Mouse (Mus musculus): ENCODE data around the gene Tgfb3. TPM values are rescaled to one million over a fixed set of nuclear protein-coding genes. Genes with fewer than 3 reads are reported as not detected.

The Tgfb3 gene
- total RNA-seq, 2 experiments from 2014 or later: 14.1 to 15.6 TPM

GRCm38 (mm10) chr12:86027000-86027399 lies 51.8 kb downstream of the Tgfb3 start:
- no peak for DNase-seq

- DNase-seq: no peak
Observed at GRCm38 (mm10) chr12:86025480-86025879, 53.4 kb downstream of the Tgfb3 start.

GRCm38 (mm10) chr12:86024426-86024825 lies 54.4 kb downstream of the Tgfb3 start:
- DNase-seq: no peak

GRCm38 (mm10) chr12:86023081-86023871 lies 55.6 kb downstream of the Tgfb3 start:
- no peak for DNase-seq

GRCm38 (mm10) chr12:86022282-86022984 lies 56.4 kb downstream of the Tgfb3 start:
- no peak for DNase-seq

GRCm38 (mm10) chr12:86021583-86021982 lies 57.3 kb downstream of the Tgfb3 start:
- DNase-seq: no peak

GRCm38 (mm10) chr12:86017360-86017759 lies 61.5 kb downstream of the Tgfb3 start:
- no peak for DNase-seq

GRCm38 (mm10) chr12:86015114-86015513 lies 63.7 kb downstream of the Tgfb3 start:
- no peak for DNase-seq

GRCm38 (mm10) chr12:86014621-86015020 lies 64.2 kb downstream of the Tgfb3 start:
- DNase-seq: no peak

- no peak for DNase-seq
Observed at GRCm38 (mm10) chr12:86014174-86014573, 64.7 kb downstream of the Tgfb3 start.

- no peak for DNase-seq
Observed at GRCm38 (mm10) chr12:86012195-86012594, 66.6 kb downstream of the Tgfb3 start.

- no peak for DNase-seq
Observed at GRCm38 (mm10) chr12:86010656-86011055, 68.2 kb downstream of the Tgfb3 start.

- no peak for DNase-seq
Observed at GRCm38 (mm10) chr12:86007377-86007776, 71.5 kb downstream of the Tgfb3 start.

Other genes starting within 250 kb of the Tgfb3 start
- 10 to 100 TPM; 12.0 to 14.4 TPM for gene Ift43, start 3.5 kb upstream of the Tgfb3 start, total RNA-seq (2021)
- 10 to 100 TPM; 29.3 to 30.2 TPM for gene Gpatch2l, start 162.8 kb upstream of the Tgfb3 start, total RNA-seq (2021)

Data from layer of hippocampus, postnatal 36 days (tissue).